Mouse (Mus musculus) testis, adult 2 months (tissue): ENCODE measurements around the gene Cdh8. TPM values are rescaled to one million over a fixed set of nuclear protein-coding genes. Genes with fewer than 3 reads are reported as not detected.

Experiments used
- H3K27ac ChIP-seq: fragments of 200-500 bp; 2 replicates; pipeline ENCODE4 v1.5.1; 2012; ENCODE audit warnings: low read depth, low read length; ENCODE audit not compliant: control insufficient read depth, insufficient read depth
- H3K27me3 ChIP-seq: fragments of 200-500 bp; 2 replicates; pipeline ENCODE4 v1.6.1; 2012; ENCODE audit warnings: mild to moderate bottlenecking, low read length, moderate library complexity; ENCODE audit not compliant: control insufficient read depth, insufficient read depth
- H3K36me3 ChIP-seq: fragments of 200-500 bp; 2 replicates; pipeline ENCODE4 v1.6.1; 2012; ENCODE audit warnings: mild to moderate bottlenecking, low read length; ENCODE audit not compliant: control insufficient read depth, insufficient read depth
- H3K4me1 ChIP-seq: fragments of 200-500 bp; 2 replicates; pipeline ENCODE4 v1.6.1; 2012; ENCODE audit warnings: low read length; ENCODE audit not compliant: control insufficient read depth, insufficient read depth
- H3K4me3 ChIP-seq: fragments of 200-500 bp; 2 replicates; pipeline ENCODE4 v1.5.1; 2012; ENCODE audit warnings: low read depth, mild to moderate bottlenecking, low read length, moderate library complexity, mixed read lengths; ENCODE audit not compliant: control insufficient read depth
- CTCF ChIP-seq: fragments of 200-500 bp; IDR thresholded peaks from 2 replicates; pipeline ENCODE4 v1.5.1; 2012; ENCODE audit warnings: low read depth, mild to moderate bottlenecking, inconsistent platforms, low read length, moderate library complexity; ENCODE audit not compliant: control insufficient read depth, insufficient read depth, insufficient replicate concordance
- POLR2A ChIP-seq: fragments of 200-500 bp; IDR thresholded peaks from 2 replicates; pipeline ENCODE4 v1.6.1; 2012; ENCODE audit warnings: low read depth, mild to moderate bottlenecking, inconsistent platforms, low read length, moderate library complexity; ENCODE audit not compliant: control insufficient read depth
- polyA plus RNA-seq: library from polyadenylated mRNA; depleted of rRNA; stranded (reverse); fragments of >200 nt; gene quantifications from 2 replicates; pipeline ENCODE4 v1.2.3, GENCODE M21; 2012

Cdh8 gene
- polyA plus RNA-seq, 1 experiment = not detected

GRCm38 (mm10) chr8:99414483-99414921 lies 1.8 kb downstream of the Cdh8 start:
- TF ChIP-seq CTCF (no peak), POLR2A (no peak)
- peaks cover 2% of the 10 kb centered on the region; the same call in 1 of the 2 replicates for H3K4me1 ChIP-seq
- no peaks in the 10 kb centered on the region for H3K36me3 ChIP-seq
- H3K27me3 ChIP-seq = no peaks in the 10 kb centered on the region
- H3K27ac ChIP-seq = no peak overlapping the region
- no peak overlapping the region for H3K4me3 ChIP-seq

- Histone ChIP-seq H3K4me3 (no peak overlapping the region), H3K27ac (no peak overlapping the region), H3K4me1 (peaks cover 2% of the 10 kb centered on the region; the same call in 1 of the 2 replicates), H3K27me3 (no peaks in the 10 kb centered on the region), H3K36me3 (no peaks in the 10 kb centered on the region)
- TF ChIP-seq POLR2A = no peak
- TF ChIP-seq CTCF = no peak
Measured at GRCm38 (mm10) chr8:99413877-99414482, 2.3 kb downstream of the Cdh8 start.

- Histone ChIP-seq H3K27me3 (no peaks in the 10 kb centered on the region), H3K4me1 (no peaks in the 10 kb centered on the region), H3K27ac (no peak overlapping the region), H3K36me3 (no peaks in the 10 kb centered on the region), H3K4me3 (no peak overlapping the region)
- TF ChIP-seq POLR2A (no peak), CTCF (no peak)
Measured at GRCm38 (mm10) chr8:99393908-99394307, 22.4 kb downstream of the Cdh8 start.

GRCm38 (mm10) chr8:99370104-99370503 lies 46.2 kb downstream of the Cdh8 start:
- Histone ChIP-seq H3K36me3 (no peaks in the 10 kb centered on the region), H3K4me1 (no peaks in the 10 kb centered on the region), H3K4me3 (no peak overlapping the region), H3K27ac (no peak overlapping the region), H3K27me3 (no peaks in the 10 kb centered on the region)
- TF ChIP-seq CTCF (no peak), POLR2A (no peak)

GRCm38 (mm10) chr8:99369166-99369565 lies 47.1 kb downstream of the Cdh8 start:
- Histone ChIP-seq H3K27ac (no peak overlapping the region), H3K4me1 (no peaks in the 10 kb centered on the region), H3K36me3 (no peaks in the 10 kb centered on the region), H3K27me3 (no peaks in the 10 kb centered on the region), H3K4me3 (no peak overlapping the region)
- TF ChIP-seq CTCF (no peak), POLR2A (no peak)

GRCm38 (mm10) chr8:99368449-99368848 lies 47.8 kb downstream of the Cdh8 start:
- no peak overlapping the region for H3K27ac ChIP-seq
- no peak for TF ChIP-seq POLR2A
- no peaks in the 10 kb centered on the region for H3K4me1 ChIP-seq
- no peak overlapping the region for H3K4me3 ChIP-seq
- H3K36me3 ChIP-seq = no peaks in the 10 kb centered on the region
- H3K27me3 ChIP-seq = no peaks in the 10 kb centered on the region

GRCm38 (mm10) chr8:99353923-99354322 lies 62.3 kb downstream of the Cdh8 start:
- TF ChIP-seq POLR2A (no peak), CTCF (no peak)
- no peaks in the 10 kb centered on the region for H3K27me3 ChIP-seq
- H3K4me1 ChIP-seq = no peaks in the 10 kb centered on the region
- no peak overlapping the region for H3K4me3 ChIP-seq
- no peaks in the 10 kb centered on the region for H3K36me3 ChIP-seq
- H3K27ac ChIP-seq = no peak overlapping the region

- no peaks in the 10 kb centered on the region for H3K4me1 ChIP-seq
- no peaks in the 10 kb centered on the region for H3K36me3 ChIP-seq
- H3K4me3 ChIP-seq = no peak overlapping the region
- no peak for TF ChIP-seq CTCF
- H3K27me3 ChIP-seq = no peaks in the 10 kb centered on the region
- H3K27ac ChIP-seq = no peak overlapping the region
Measured at GRCm38 (mm10) chr8:99353221-99353620, 63.0 kb downstream of the Cdh8 start.
